Mouse (Mus musculus) kidney, adult 2 months (tissue): ENCODE data around the gene Pcmtd2.
A peak's percentile ranks its signal among the peaks of the same experiment; 100 is the strongest.

Source experiments
- CTCF ChIP-seq: fragments of 200-500 bp; conservative IDR thresholded peaks from 2 replicates; pipeline ENCODE4 v1.5.1; 2011; ENCODE audit warnings: low read depth, mild to moderate bottlenecking, control low read depth, low read length, moderate library complexity, mixed read lengths; ENCODE audit not compliant: insufficient read depth, insufficient read length
- POLR2A ChIP-seq: fragments of 200-500 bp; IDR thresholded peaks from one replicate; pipeline ENCODE4 v1.6.1; 2011; ENCODE audit warnings: low read depth, low read length, control low read depth

GRCm38 (mm10) chr2:181866931-181867330, 29.3 kb downstream of the Pcmtd2 start:
- peak; percentile 39 for TF ChIP-seq CTCF
- no peak for TF ChIP-seq POLR2A
